Mouse (Mus musculus) forebrain, embryonic 15.5 days (tissue): Measurements from ENCODE around the gene Cyp2u1. TPM values are rescaled to one million over a fixed set of nuclear protein-coding genes. Genes with fewer than 3 reads are reported as not detected.
"Not testable (repeated sequence)": the region's sequence is repeated elsewhere in the genome, so short reads cannot be mapped to it uniquely, and the experiment has no call there.

ENCODE experiments used
- ATAC-seq: fragments of 200-750 bp; cut with Nextera tagmentation; replicated peaks from 2 replicates; pipeline ENCODE4 v1.8.0; 2017; ENCODE audit warnings: mild to moderate bottlenecking, moderate TSS enrichment, moderate library complexity
- H3K27ac ChIP-seq: fragments of 300-500 bp; sonication (generic); replicated peaks from 2 replicates; pipeline ENCODE4 v1.5.1; 2015; ENCODE audit warnings: mild to moderate bottlenecking, inconsistent platforms
- H3K27me3 ChIP-seq: fragments of 300-500 bp; sonication (generic); 2 replicates; pipeline ENCODE4 v1.6.1; 2015; ENCODE audit warnings: inconsistent platforms
- H3K36me3 ChIP-seq: fragments of 300-500 bp; sonication (generic); 2 replicates; pipeline ENCODE4 v1.6.1; 2015; ENCODE audit warnings: mild to moderate bottlenecking, inconsistent platforms
- H3K4me1 ChIP-seq: fragments of 300-500 bp; sonication (generic); 2 replicates; pipeline ENCODE4 v1.6.1; 2015; ENCODE audit warnings: inconsistent platforms
- H3K4me2 ChIP-seq: fragments of 300-500 bp; sonication (generic); replicated peaks from 2 replicates; pipeline ENCODE4 v1.6.1; 2015; ENCODE audit warnings: mild to moderate bottlenecking, inconsistent platforms
- H3K4me3 ChIP-seq: fragments of 300-500 bp; sonication (generic); 2 replicates; pipeline ENCODE4 v1.5.1; 2015; ENCODE audit warnings: mild to moderate bottlenecking, inconsistent platforms
- H3K9ac ChIP-seq: fragments of 300-500 bp; sonication (generic); replicated peaks from 2 replicates; pipeline ENCODE4 v1.6.1; 2015; ENCODE audit warnings: mild to moderate bottlenecking, inconsistent platforms
- H3K9me3 ChIP-seq: fragments of 300-500 bp; sonication (generic); 2 replicates; pipeline ENCODE4 v1.6.1; 2016; ENCODE audit warnings: inconsistent platforms
- WGBS: fragments of 180-500 bp; shearing (Covaris S2); methylation state at CpG from one replicate; pipeline ENCODE4 v1.1.7; 2015; ENCODE audit warnings: mixed read lengths; 5-methylcytosine and 5-hydroxymethylcytosine counted together
- polyA plus RNA-seq: library from polyadenylated mRNA; unstranded; fragments of >200 nt; fragmentation: Nextera tagmentation; extraction: Ambion mirVana; gene quantifications from 2 replicates; pipeline ENCODE4 v1.2.1, GENCODE M21; 2015

The Cyp2u1 gene
- 4.6 and 6.0 TPM in 2 replicates for polyA plus RNA-seq

GRCm38 (mm10) chr3:131302452-131303319, at the start of gene Cyp2u1:
Gene Cyp2u1 (minus strand): TSS chr3:131303227.
- peak within 1 kb of the TSS; percentile 66 for H3K4me3 ChIP-seq
- peak within 1 kb of the TSS; percentile 65 for H3K27ac ChIP-seq
- no peaks in the 10 kb centered on the region for H3K27me3 ChIP-seq
- under 1% methylated on average over 71 of the region's 71 CpGs for WGBS
- peak within 1 kb of the TSS; percentile 69 for H3K9ac ChIP-seq
- ATAC-seq, result peak; percentile 99
- peaks cover 8% of the 10 kb centered on the region for H3K4me1 ChIP-seq
- H3K4me2 ChIP-seq, result peak within 1 kb of the TSS; percentile 88
- H3K9me3 ChIP-seq, result no peaks in the 10 kb centered on the region
- no peaks in the 10 kb centered on the region for H3K36me3 ChIP-seq

- Histone ChIP-seq H3K36me3 (no peaks in the 10 kb centered on the region), H3K9ac (no peak overlapping the region), H3K27me3 (no peaks in the 10 kb centered on the region), H3K4me1 (no peaks in the 10 kb centered on the region), H3K9me3 (no peaks in the 10 kb centered on the region), H3K4me2 (no peak overlapping the region), H3K27ac (no peak overlapping the region), H3K4me3 (no peak overlapping the region)
- WGBS, result 90% methylated on average over 7 of the region's 7 CpGs
- ATAC-seq, result no peak
Observed at GRCm38 (mm10) chr3:131350539-131350938, 47.5 kb upstream of the Cyp2u1 start.

- no peak overlapping the region for H3K27ac ChIP-seq
- no peak overlapping the region for H3K4me2 ChIP-seq
- 84% methylated on average over 6 of the region's 6 CpGs for WGBS
- no peak overlapping the region for H3K4me3 ChIP-seq
- H3K27me3 ChIP-seq, result no peaks in the 10 kb centered on the region
- no peak for ATAC-seq
- H3K36me3 ChIP-seq, result no peaks in the 10 kb centered on the region
- no peak overlapping the region for H3K9ac ChIP-seq
- H3K9me3 ChIP-seq, result no peaks in the 10 kb centered on the region
- H3K4me1 ChIP-seq, result no peaks in the 10 kb centered on the region
Observed at GRCm38 (mm10) chr3:131349013-131349412, 46.0 kb upstream of the Cyp2u1 start.

- H3K4me1 ChIP-seq, result no peaks in the 10 kb centered on the region
- no peak overlapping the region for H3K4me3 ChIP-seq
- no peak overlapping the region for H3K27ac ChIP-seq
- ATAC-seq, result no peak
- H3K36me3 ChIP-seq, result no peaks in the 10 kb centered on the region
- H3K4me2 ChIP-seq, result no peak overlapping the region
- no peaks in the 10 kb centered on the region for H3K9me3 ChIP-seq
- H3K9ac ChIP-seq, result no peak overlapping the region
- H3K27me3 ChIP-seq, result no peaks in the 10 kb centered on the region
- WGBS, result 51% methylated on average over 3 of the region's 3 CpGs
Observed at GRCm38 (mm10) chr3:131348579-131348950, 45.5 kb upstream of the Cyp2u1 start.

GRCm38 (mm10) chr3:131347831-131348578, 45.0 kb upstream of the Cyp2u1 start:
- no peak for ATAC-seq
- WGBS, result 59% methylated on average over 6 of the region's 6 CpGs
- Histone ChIP-seq H3K9ac (no peak overlapping the region), H3K9me3 (no peaks in the 10 kb centered on the region), H3K4me3 (no peak overlapping the region), H3K4me1 (no peaks in the 10 kb centered on the region), H3K27me3 (no peaks in the 10 kb centered on the region), H3K4me2 (no peak overlapping the region), H3K27ac (no peak overlapping the region), H3K36me3 (no peaks in the 10 kb centered on the region)

GRCm38 (mm10) chr3:131345903-131346302, 42.9 kb upstream of the Cyp2u1 start:
- Histone ChIP-seq H3K9me3 (no peaks in the 10 kb centered on the region), H3K4me2 (no peak overlapping the region), H3K4me3 (no peak overlapping the region), H3K27ac (no peak overlapping the region), H3K9ac (no peak overlapping the region), H3K4me1 (no peaks in the 10 kb centered on the region), H3K36me3 (no peaks in the 10 kb centered on the region), H3K27me3 (no peaks in the 10 kb centered on the region)
- WGBS, result 93% methylated on average over 6 of the region's 6 CpGs
- ATAC-seq, result no peak

- Histone ChIP-seq H3K4me3 (no peak overlapping the region), H3K27me3 (no peaks in the 10 kb centered on the region), H3K4me2 (no peak overlapping the region), H3K36me3 (no peaks in the 10 kb centered on the region), H3K27ac (no peak overlapping the region), H3K9me3 (no peaks in the 10 kb centered on the region), H3K9ac (no peak overlapping the region), H3K4me1 (peaks cover 2% of the 10 kb centered on the region; the same call in 1 of the 2 replicates)
- no peak for ATAC-seq
- 86% methylated on average over 6 of the region's 6 CpGs for WGBS
Observed at GRCm38 (mm10) chr3:131343311-131343710, 40.3 kb upstream of the Cyp2u1 start.

GRCm38 (mm10) chr3:131340885-131341284, 37.9 kb upstream of the Cyp2u1 start:
- no peak overlapping the region for H3K27ac ChIP-seq
- peaks cover 2% of the 10 kb centered on the region; the same call in 1 of the 2 replicates for H3K4me1 ChIP-seq
- no peaks in the 10 kb centered on the region for H3K9me3 ChIP-seq
- no peak overlapping the region for H3K4me2 ChIP-seq
- no peaks in the 10 kb centered on the region for H3K36me3 ChIP-seq
- no peak overlapping the region for H3K4me3 ChIP-seq
- WGBS, result 89% methylated on average over 3 of the region's 3 CpGs
- ATAC-seq, result no peak
- no peaks in the 10 kb centered on the region for H3K27me3 ChIP-seq
- no peak overlapping the region for H3K9ac ChIP-seq

GRCm38 (mm10) chr3:131339280-131339679, 36.3 kb upstream of the Cyp2u1 start:
- H3K9ac ChIP-seq, result no peak overlapping the region
- no peak overlapping the region for H3K4me3 ChIP-seq
- H3K27ac ChIP-seq, result no peak overlapping the region
- 35% methylated on average over 4 of the region's 4 CpGs for WGBS
- ATAC-seq, result no peak
- no peaks in the 10 kb centered on the region for H3K9me3 ChIP-seq
- peaks cover 2% of the 10 kb centered on the region; the same call in 1 of the 2 replicates for H3K4me1 ChIP-seq
- no peaks in the 10 kb centered on the region for H3K36me3 ChIP-seq
- H3K4me2 ChIP-seq, result no peak overlapping the region
- no peaks in the 10 kb centered on the region; the same call in 1 of the 2 replicates for H3K27me3 ChIP-seq

GRCm38 (mm10) chr3:131337749-131338148, 34.7 kb upstream of the Cyp2u1 start:
- not testable (repeated sequence) for H3K4me2 ChIP-seq, ATAC-seq, H3K36me3 ChIP-seq, H3K27ac ChIP-seq, H3K9me3 ChIP-seq, H3K9ac ChIP-seq, H3K4me3 ChIP-seq, H3K4me1 ChIP-seq, H3K27me3 ChIP-seq
- WGBS, result 96% methylated on average over 7 of the region's 7 CpGs

GRCm38 (mm10) chr3:131336629-131337028, 33.6 kb upstream of the Cyp2u1 start:
- no peak overlapping the region for H3K9ac ChIP-seq
- H3K4me3 ChIP-seq, result no peak overlapping the region
- no peak overlapping the region for H3K27ac ChIP-seq
- no peaks in the 10 kb centered on the region for H3K36me3 ChIP-seq
- H3K9me3 ChIP-seq, result no peaks in the 10 kb centered on the region
- WGBS, result 34% methylated on average over 8 of the region's 8 CpGs
- H3K4me1 ChIP-seq, result peaks cover 2% of the 10 kb centered on the region; the same call in 1 of the 2 replicates
- no peaks in the 10 kb centered on the region; the same call in 1 of the 2 replicates for H3K27me3 ChIP-seq
- ATAC-seq, result no peak; the same call in 1 of the 2 replicates
- H3K4me2 ChIP-seq, result no peak overlapping the region

- WGBS, result 85% methylated on average over 8 of the region's 8 CpGs
- ATAC-seq, result no peak
- no peak overlapping the region for H3K27ac ChIP-seq
- no peak overlapping the region for H3K9ac ChIP-seq
- H3K4me3 ChIP-seq, result no peak overlapping the region
- H3K27me3 ChIP-seq, result no peaks in the 10 kb centered on the region; the same call in 1 of the 2 replicates
- H3K36me3 ChIP-seq, result no peaks in the 10 kb centered on the region
- H3K4me2 ChIP-seq, result no peak overlapping the region
- H3K9me3 ChIP-seq, result no peaks in the 10 kb centered on the region
- peaks cover 2% of the 10 kb centered on the region; the same call in 1 of the 2 replicates for H3K4me1 ChIP-seq
Observed at GRCm38 (mm10) chr3:131335117-131335547, 32.1 kb upstream of the Cyp2u1 start.
